Mouse (Mus musculus) thymus, postnatal 0 days (tissue): ENCODE data around the gene Magoh. TPM values are rescaled to one million over a fixed set of nuclear protein-coding genes. Genes with fewer than 3 reads are reported as not detected.
A peak's percentile ranks its signal among the peaks of the same experiment; 100 is the strongest.

Experiments
- DNase-seq: peaks from one replicate; pipeline ENCODE4 v3.0.0-alpha.2; 2015; ENCODE audit warnings: low spot score
- polyA plus RNA-seq: library from polyadenylated mRNA; unstranded; fragments of >200 nt; fragmentation: Nextera tagmentation; extraction: Ambion mirVana; gene quantifications from 2 replicates; pipeline ENCODE4 v1.2.1, GENCODE M21; 2015

Magoh gene
- 293 and 314 TPM in 2 replicates for polyA plus RNA-seq

DNA sequence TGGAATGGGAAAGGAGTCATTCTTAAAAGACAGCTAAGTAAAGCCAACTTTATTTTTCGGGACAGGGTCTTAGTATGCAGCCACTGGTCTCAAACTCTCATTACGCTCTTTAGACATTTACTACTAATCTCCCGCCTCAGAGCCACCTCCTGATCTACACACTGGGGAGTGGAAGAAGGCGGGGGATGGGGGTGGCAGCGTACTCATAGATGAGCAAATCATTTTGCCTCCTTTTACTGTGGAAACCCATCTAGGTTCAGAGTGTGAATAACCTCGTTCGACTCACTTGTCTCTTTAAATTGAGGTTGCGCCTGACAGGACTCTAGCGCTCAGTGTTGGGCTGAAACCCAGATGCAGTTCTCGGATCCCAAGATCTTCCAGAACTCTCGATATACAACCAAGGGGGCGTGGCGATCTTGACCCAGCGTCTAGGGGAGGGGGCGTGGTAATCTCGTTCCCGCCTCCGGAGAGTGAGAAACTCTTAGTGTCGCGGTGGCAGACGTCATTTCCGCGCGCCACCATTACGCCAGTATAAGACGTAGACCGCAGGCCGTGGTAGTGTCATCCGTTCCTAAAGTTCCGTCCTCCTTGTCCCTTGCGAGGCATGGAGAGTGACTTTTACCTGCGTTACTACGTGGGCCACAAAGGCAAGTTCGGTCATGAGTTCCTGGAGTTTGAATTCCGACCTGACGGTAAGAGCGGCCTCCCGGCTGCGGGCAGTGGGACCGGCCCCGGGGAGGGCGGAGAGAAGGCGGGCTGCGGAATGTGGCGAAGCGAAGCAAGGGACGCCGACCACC is at the start of gene Magoh:
Gene Magoh (plus strand): TSS at position 502 of the 797 bp plus-strand sequence.
- DNase-seq: peak; percentile 96

DNA sequence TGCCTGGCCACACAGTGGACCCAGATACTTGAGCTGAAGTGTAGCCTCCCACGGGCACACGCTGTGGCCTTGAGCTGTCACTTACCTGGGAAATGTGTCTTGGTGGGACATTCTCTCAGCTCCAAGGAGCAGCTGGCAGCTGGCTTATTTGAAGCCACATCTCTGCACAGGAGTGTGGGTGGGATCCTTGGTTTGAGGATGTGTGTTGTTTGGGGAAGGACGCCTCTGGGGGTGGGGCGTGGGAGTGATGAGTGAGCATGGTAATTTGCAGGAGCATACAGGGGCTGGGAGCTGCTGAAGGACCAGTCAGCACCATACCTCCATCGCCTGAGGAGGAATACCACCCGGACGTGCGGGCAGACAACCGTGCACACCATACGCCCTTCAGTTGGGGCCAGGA is 49.4 kb upstream of the Magoh start:
- no peak for DNase-seq

DNA sequence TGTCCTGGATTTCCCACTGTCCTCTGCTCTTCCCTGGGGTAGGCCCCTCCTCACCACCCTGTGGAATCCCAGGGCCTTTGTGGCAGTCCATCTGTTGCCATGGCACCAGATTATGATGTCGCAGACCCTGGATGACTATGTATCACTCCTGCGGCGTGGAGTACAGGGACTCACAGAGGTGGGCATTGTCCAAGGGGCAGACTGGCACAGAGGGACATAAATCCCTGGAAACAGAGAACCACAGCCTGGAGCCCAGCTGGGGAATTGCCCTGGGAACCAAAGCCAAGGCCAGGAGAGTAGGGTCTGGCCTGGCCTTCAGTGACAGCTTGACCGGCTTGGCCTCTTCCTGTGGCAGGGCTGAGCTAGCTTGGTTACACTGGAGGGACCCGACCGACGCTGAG is 48.7 kb upstream of the Magoh start:
- DNase-seq: no peak

DNA sequence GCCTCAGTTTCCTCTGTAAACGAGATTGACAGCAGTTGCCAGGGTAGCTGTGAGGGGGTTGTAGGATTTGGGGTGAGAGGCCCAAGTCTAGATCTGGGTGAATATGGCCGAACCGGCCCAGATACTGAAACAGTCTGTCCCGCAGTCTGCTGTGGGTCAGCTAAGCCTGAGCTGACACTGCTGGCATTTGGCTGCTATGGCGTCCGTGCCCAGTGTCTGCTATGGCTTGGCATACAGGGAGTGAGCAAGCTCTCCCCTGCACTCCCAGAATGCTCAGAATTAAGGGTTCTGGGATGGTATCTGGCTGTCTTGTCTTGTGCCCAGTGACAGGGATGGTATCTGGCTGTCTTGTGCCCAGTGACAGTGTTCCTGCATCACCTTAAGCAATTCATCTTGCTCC is 47.9 kb upstream of the Magoh start:
- no peak for DNase-seq

DNA sequence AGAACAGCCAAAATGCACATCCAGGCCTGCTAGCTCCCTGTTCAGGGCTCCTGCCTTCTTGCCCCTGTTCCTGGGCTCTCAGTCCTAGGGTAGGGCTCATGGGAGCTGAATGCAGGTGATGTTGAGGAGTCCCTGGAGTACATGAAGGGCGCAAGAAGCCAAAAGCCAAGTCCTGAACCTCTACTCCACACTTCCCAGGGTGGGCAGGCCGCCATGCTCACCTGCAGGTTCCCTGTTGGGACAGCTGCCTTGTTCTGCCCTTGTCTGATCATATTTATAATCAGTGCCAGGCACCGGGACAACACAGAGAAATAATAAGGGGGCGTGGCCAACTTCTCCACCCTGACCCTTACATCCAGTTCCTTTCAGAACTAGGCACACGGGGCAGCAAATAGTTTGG is 46.0 kb upstream of the Magoh start:
- DNase-seq: no peak

DNA sequence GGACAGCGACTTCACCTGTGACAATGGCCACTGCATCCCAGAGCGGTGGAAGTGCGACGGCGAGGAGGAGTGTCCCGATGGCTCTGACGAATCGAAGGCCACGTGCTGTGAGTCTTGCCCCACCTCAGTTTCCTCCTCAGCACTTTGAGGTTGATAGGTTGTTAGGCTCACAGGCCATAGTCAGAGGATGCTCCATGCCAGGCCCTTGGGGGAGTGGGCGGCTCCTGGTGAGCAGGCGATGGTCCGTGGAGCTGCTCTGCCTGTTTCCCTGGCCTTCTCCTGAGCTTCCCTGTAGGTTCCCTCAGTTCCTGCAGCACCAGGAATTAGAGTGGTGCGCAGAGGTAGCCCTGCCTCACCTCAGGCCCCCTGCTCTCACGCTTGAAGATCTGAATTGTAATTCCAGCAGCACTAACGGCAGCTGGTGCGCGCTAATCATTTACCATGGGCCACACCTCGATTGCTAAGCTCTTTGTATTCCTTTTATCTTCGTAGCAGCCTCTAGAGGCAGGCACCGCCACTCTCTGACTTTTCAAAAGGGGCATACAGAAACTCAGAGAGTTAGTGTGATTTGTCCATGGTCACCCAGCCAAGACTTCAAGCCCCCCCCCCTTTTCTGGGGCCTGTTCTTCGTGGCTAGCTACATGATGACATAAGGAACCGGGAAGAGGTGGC is 44.8 kb upstream of the Magoh start:
- no peak for DNase-seq

DNA sequence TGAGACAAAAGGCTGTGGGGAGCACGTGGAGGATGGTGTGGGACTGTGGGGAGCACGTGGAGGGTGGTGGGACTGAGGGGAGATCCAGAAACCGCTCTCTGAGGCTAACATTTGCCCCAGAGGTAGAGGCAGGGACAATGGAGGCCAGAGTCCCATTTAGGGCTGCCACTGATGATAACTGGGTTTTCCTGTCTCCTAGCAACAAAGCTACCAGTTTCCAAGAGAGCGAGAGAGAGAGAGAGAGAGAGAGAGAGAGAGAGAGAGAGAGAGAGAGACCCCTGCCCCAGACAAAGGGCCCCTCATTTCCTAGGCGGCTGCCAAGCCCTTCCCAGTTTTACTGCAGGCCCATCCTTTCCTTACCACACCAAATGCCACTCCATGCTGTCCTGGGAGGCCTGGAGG is 44.0 kb upstream of the Magoh start:
- no peak for DNase-seq

DNA sequence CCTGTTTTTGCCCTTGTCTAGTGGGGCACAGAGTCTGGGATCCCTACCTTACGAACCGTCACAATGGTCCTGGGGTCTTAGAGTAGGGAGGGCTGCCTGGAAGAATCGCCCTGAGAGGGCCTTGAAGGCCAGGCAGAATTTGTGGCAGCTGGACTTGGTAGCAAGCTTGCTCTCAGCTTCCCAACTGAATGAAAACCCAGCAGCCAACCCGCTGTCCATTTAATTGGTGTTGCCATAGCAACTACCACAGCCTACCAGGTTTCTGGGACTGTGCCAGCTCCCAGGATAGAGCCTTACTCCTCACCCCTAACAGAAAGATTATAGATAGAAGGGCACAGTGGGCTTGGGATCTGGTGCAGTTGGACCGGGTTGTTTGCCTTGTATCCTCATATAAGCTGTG is 42.8 kb upstream of the Magoh start:
- DNase-seq: no peak

DNA sequence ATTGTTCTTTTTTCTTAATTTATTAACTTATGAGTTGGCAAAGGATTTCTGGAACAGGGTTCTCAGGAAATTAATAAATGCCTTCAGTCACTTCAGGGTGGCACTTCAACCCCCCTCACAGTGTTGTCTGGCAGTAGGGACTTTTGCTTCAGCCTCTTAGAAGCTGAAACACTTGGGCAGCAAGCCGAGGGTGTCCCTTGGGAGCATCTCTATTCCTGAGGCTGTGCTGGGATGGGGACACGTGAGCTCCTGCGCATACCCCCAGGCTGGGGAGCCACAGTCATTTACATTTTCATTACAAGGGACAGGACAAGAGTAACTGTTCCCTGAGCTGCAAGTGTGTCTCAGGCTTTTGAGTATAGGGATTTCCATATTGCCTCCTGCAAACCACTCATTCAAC is 41.6 kb upstream of the Magoh start:
- DNase-seq: no peak

DNA sequence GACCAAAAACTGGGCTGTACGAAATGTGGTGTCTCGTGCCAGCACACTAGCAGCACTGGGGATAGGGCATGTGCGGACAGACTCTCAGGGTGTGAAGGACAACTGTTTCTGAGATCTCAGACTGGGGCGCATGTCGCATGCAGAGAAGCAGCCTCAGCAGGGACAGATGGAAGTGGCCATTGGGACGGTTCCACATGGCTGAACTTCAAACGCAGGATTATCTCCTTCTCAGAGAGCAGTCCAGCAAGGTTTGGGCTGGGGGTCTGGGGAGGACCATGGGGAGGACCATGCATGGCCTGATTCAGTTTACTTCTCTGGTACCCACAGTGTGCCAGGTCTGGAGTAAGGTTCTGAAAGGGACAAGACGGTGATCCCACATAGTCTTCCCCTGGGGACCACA is 35.9 kb upstream of the Magoh start:
- DNase-seq: no peak

DNA sequence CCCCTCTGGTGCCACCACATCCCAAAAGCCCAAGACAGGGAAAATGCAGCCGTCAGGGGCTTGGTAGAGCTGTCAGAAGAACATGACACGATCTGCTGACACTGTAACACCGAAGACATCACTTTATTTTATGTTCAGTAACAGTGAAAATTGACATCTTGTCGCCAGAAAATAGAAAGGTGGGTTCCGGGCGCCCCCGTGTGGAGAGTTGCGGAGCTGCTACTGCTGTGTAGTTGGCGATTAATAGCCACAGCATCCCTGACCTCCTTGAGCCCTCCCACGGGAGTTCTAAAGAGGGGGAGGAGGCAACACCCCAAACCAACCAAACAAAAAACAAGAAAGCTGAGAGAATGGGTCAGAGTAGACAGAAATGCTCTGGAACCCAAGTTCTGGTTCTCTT is 34.6 kb upstream of the Magoh start:
- DNase-seq: peak; percentile 67

DNA sequence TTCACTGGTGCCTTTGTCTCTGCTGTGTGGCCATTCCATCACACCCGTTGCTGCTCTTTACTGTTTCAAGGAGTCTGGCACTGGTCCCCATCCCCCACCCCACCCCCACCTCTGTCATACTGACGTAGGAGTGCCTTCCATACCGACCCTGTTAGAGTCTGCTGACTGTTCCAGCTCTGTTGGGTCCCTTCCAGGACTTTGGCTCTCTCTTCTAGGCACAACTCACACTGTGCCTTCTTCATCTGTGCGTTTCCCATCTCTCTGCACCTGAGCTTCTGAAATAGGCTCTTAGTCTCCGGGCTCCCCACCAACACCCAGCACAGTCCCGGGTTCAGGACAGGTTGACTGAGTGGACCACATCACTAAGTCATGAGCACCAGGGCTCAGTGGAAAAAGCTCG is 32.8 kb upstream of the Magoh start:
- DNase-seq: no peak

DNA sequence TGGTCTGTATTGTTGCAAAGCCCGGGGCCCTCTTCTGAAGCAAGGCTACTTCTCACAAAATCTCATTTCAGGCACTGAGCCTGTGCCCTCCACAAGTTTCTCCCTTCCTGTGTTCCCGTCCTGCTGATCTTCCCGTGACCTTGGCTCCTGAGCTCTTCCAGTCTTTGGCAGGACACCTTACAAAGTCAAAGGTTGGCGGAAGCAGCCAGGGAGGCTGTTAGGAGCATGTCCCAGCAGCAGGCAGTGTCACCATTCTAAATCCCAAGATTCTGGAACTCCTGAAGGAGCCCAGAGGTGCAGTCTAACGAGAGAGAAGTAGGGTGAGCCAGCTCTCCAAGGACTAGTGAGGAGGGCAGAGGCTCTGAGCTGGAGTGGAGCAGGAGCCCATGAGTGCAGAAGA is 31.0 kb upstream of the Magoh start:
- DNase-seq: no peak

DNA sequence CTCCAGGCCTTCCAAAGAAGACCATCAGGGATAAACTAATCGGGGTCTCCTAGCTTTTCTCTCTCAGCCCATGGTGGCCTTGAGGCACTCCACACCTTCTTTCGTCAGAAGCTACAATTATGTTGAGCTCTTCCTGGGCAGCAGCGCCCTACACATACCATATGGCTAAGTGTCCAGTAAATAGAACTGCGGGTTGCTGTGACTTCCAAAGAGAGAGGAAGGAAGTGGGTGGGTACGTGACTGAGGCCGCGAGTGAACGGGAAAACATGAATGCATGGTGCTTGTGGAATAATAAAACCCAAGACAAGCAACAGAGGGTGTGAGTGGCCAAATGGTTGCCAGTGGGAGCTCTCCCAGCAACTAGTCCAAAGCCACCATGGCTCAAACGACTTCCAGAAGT is 29.9 kb upstream of the Magoh start:
- DNase-seq: no peak

DNA sequence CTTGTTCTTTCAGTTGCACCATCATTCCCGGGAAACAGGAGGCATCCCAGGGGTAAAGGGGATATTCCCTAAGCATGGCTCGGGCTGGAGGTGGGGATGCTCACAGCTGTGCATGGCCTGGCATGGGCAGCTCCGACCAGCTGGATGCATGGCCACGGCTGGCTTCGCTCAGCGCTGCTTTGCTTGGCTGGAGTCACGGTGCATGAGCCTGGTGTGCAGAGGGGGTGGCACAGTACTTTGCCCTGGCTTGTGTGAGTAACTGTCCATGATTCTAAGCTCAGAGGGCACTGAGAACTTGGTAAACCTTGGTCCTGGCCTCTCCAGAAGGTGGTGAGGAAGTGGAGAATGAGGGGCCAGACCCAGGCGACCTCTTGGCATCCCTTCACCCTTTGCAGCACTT is 29.5 kb upstream of the Magoh start:
- DNase-seq: no peak

DNA sequence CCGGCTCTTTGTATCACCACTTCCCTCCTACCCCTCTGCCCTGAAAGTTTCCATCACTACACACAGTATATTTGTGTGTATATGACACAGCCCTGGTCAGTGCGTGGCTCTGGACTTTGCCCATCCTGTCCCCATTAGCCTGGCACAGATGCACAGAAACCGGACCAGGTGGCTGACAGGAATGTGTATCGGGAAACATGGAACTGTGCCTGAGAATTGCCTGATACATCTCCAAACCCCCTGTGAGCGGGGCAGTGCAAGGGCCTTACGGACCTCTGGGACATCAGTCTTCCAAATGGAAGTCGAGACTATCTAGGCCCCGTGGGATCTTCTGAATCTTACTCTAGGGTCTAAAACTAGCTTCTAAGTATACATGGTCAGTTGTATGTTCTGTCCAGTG is 26.2 kb upstream of the Magoh start:
- DNase-seq: no peak

DNA sequence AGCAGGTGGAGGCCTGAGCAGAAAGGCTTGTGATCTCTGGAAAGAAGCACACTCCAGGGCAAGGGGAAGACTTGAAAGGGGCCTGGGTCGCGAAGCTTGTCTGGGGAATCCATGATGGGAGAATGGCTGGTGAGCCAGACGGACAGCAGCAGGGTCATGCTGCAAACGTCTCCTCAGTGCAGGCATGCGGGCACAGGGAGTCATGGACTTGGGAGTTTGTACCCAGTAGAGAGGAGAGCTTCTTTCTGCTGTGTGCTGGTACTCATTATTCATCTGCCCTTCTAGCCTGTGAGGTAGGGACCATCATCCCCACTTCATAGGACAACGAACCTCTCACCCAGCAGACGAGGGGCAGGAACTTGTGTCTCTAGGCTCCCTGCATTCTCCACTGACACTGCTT is 25.7 kb upstream of the Magoh start:
- DNase-seq: no peak

DNA sequence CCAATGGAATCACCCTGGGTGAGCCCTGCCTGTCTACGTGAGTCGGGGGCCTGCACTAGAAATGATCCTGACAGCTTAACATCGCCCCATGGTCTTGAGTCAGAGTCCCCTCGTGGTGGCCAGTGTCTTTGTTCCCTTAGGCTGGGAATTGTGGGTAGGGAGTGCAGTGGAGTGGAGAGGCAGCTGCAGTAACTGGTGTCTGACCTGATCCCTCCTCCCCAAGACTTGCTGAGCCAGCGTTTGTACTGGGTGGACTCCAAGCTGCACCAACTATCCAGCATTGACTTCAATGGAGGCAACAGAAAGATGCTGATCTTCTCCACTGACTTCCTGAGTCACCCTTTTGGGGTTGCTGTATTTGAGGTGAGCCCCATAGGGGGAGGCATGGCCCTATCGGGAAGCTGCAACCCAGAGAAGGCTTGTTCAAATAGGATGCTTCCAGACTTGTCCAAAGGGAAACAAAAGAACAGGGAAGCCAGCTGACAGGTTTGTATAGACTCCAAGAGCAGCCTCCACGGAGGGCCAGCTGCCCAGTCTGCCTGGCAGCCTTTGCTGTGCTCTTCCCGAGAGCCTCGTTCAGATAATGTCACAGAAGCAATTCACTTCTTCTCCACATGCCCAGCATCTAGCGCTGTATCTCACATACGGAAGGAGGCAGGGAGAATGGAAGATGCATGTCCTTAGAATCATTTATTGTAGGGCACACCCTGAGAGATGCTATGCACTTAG is 22.4 kb upstream of the Magoh start:
- DNase-seq: no peak

DNA sequence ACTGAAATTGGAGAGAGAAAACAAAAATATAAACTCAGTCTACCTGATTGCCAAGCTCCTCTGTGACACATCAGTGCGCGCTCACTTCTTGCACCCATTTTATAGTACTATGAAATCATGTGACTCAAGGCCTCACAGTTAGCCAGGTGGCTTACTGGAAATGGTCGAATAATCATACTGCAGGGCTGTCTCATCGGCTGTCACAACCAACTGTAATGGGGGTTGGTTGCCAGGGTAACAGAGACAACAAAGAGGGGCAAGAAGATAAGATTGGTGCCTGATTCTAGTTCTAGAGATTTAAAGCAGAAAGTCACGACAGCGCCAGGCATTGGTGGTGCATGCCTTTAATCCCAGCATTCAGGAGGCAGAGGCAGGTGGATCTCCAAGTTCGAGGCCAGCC is 20.6 kb upstream of the Magoh start:
- DNase-seq: no peak

DNA sequence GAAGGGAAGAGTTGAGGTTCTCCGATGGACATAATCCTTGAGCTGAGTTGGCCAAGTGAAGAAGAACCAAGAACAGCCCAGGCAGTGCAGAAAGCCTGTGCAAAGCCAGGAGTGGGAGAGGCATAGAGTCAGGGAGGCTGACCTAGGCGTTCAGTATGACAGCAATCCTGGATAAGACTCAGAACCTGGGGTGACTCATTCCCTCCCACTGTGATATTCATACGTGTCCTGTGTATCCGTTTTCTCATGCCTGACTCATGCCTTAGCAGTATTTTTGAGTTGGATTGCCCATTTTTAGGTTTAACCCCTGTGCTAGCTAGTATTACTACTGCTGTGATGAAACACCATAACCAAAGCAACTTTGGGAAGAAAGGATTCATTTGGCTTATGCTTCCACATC is 14.7 kb upstream of the Magoh start:
- no peak for DNase-seq

DNA sequence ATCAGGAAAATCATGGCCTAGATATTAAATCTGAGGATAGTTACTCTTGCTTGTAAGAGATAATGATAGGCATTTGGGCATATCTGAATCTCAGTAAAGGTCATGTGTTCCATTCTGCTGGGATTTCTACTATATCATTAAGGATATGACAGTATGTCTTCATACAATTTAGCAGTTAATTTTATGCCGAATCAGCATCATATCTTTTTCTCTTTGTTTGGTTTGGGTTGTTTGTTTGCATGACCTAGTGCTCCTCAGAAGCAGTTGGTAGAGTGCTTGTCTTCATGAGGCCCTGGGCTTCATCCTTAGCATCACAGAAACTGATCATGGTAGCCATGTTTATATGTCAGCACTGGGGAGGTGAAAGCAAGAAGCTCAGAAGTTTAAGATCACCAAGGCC is 2.1 kb downstream of the Magoh start:
- DNase-seq: no peak

DNA sequence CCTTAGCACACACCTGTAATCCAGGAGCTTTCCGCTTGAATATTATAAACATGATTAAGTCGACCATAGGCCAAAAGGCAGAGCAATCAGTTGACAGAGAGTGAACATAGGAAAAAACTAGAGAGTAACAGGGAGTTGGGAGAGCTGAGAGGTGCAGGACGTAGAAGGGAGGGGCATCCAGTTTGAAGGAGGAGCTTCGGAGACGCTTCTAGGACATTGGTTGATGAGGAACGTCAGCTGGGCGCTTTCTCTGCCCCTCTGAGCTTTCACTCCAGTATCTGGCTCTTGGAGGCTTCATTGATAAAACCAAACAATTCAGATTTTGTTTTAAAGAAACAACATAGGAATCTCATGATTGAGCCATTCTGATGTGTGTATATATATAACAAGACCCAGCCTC is 6.8 kb downstream of the Magoh start:
- DNase-seq: no peak

DNA sequence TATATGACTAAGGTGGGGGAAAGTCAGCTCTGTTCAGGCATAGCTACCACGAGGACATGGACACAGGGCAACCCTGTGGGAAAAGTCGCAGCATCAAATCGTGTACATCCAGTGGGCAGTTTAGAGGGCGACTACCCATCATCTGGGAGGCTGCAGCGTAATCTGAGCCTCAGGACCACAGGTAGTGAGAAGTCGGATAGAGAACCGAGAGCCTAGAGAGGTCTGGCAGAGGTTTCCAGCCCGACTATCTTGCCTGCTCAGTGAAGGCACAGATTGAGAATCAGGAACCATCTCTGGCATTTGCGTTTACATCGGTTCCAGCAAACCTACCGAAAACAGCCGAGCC is 9.8 kb downstream of the Magoh start:
- no peak for DNase-seq
